ENCODE assay signal across 23 mouse cellular contexts in the genomic region with DNA sequence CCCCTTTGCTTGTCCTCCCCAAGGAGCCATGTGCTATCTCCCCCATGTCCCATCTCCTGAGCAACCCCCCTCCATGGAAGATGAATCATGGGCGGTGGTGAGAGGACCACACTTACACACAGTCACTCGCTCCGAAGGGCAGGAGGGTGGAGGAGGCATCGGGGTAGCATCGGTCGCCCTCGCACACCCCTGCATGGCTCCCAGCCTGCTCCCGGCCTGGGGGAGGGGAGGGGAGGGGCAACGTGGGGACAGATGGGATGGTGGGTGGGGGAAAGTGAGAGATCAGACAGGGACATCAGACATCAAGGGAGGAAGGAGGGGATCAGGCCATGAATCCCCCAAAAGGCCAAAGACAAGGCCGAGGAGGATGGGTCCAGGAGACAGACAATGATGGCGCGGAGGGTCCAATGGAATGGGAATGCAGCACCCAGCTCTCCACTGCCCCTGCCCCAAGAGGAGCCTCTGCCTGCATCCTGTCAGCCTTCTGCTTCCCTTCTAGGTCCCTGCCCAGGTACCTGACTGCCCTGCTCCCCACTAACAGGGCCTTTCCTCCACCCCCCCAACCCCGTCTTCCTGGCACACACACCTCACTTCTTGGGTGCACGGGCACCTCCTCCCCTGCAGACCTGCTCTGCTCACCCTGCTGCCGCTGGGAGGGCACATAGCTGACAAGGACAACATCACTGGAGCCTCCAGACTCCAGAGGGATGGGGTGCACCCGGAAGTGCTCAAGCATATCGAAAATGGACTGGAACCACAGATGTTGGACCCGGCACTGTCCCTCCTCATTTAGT. TPM values are rescaled to one million over a fixed set of nuclear protein-coding genes. Genes with fewer than 3 reads are reported as not detected.
A peak's percentile ranks its signal among the peaks of the same experiment; 100 is the strongest.
DNase-seq lines count a peak whose midpoint lies in the region; ATAC-seq and TF ChIP-seq lines count a peak whose summit lies in the region.
"Had no signal": no experiment of that assay in that cellular context is flagged by ENCODE, and none has a peak within 500 bp of the region (broad histone marks: within the 10 kb centered on the region; RNA-seq: fewer than 3 reads in every experiment).

No protein-coding gene starts in this region.

- H3K9ac ChIP-seq in neural tube, embryonic 14.5 days (replicated peaks; ENCODE audit: low read depth, low read length) = no peak overlapping the region
- no peak overlapping the region for H3K9ac ChIP-seq in kidney, embryonic 16.5 days (replicated peaks; ENCODE audit: low read length)
- H3K9ac ChIP-seq: embryonic facial prominence, embryonic 13.5 days; forebrain, embryonic 13.5 days; heart, embryonic 13.5 days; hindbrain, embryonic 12.5 days; hindbrain, embryonic 15.5 days had no signal

- no peak for DNase-seq in gastrocnemius, adult 2 months
- DNase-seq in gastrocnemius, adult 8-10 months (ENCODE audit: low spot score in 2 of 2) = no peak
- peak; percentile 91 for DNase-seq in heart, adult 11 months
- DNase-seq in heart, postnatal 25 days (ENCODE audit: low spot score) = no peak
- DNase-seq in neural tube, embryonic 10.5 days (ENCODE audit: extremely low spot score, low spot score) = no peak
- no peak for DNase-seq in left cerebral cortex, postnatal 14 days (ENCODE audit: low spot score in 2 of 2)
- DNase-seq: adrenal gland, adult 8-10 months; cerebellum, adult 11-12 months; cerebellum, adult 8-10 months had no signal

- ATAC-seq in neural tube, embryonic 14.5 days (ENCODE audit: low read depth) = no peak
- ATAC-seq in kidney, embryonic 16.5 days (ENCODE audit: low FRiP score, low TSS enrichment) = no peak
- ATAC-seq: activated CD4-positive, CD25-positive, alpha-beta regulatory T cell, adult 4 months; forebrain, embryonic 16.5 days; intestine, postnatal 0 days had no signal

- intact Hi-C loops in gastrocnemius, adult 2 months (cut with DNase I) = loop anchor here (10.0 kb wide), 1 partner anchor 327 kb away; a partner anchor contains a TSS
- intact Hi-C loops in heart, postnatal 25 days (cut with DNase I) = loop anchor here (5.0 kb wide), 1 partner anchor 71 kb away; a partner anchor contains a TSS
- intact Hi-C loops in left cerebral cortex, postnatal 14 days (cut with DNase I) = loop anchor here (5.0 kb wide), 1 partner anchor 71 kb away; a partner anchor contains a TSS

- H3K27ac ChIP-seq in gastrocnemius, adult 2 months = peak overlapping the region; percentile 99
- peak overlapping the region; percentile 16; the same call in 1 of the 2 replicates for H3K27ac ChIP-seq in neural tube, embryonic 14.5 days (ENCODE audit: low read depth, low read length)
- no peak overlapping the region for H3K27ac ChIP-seq in kidney, embryonic 16.5 days (ENCODE audit: low read length)
- H3K27ac ChIP-seq: embryonic facial prominence, embryonic 10.5 days; embryonic facial prominence, embryonic 13.5 days; forebrain, embryonic 13.5 days; heart, embryonic 13.5 days; hindbrain, embryonic 12.5 days; hindbrain, embryonic 15.5 days had no signal

- 91% methylated on average over 16 of the region's 18 CpGs for WGBS in neural tube, embryonic 14.5 days
- WGBS in kidney, embryonic 16.5 days = 90% methylated on average over 17 of the region's 18 CpGs

- peaks cover under 1% of the 10 kb centered on the region; the same call in 1 of the 2 replicates for H3K4me1 ChIP-seq in neural tube, embryonic 14.5 days (ENCODE audit: control insufficient read depth, insufficient read depth, low read length)
- peaks cover 15% of the 10 kb centered on the region for H3K4me1 ChIP-seq in kidney, embryonic 16.5 days (ENCODE audit: insufficient read depth, low read length)

- no peak overlapping the region for H3K4me2 ChIP-seq in neural tube, embryonic 14.5 days (ENCODE audit: low read depth, low read length)
- no peak overlapping the region for H3K4me2 ChIP-seq in kidney, embryonic 16.5 days (replicated peaks; ENCODE audit: low read depth, low read length)
- H3K4me2 ChIP-seq: embryonic facial prominence, embryonic 13.5 days; forebrain, embryonic 13.5 days; heart, embryonic 13.5 days; hindbrain, embryonic 12.5 days; hindbrain, embryonic 15.5 days had no signal

- H3K36me3 ChIP-seq in neural tube, embryonic 14.5 days (ENCODE audit: control insufficient read depth, insufficient read depth, low read length) = peaks cover 43% of the 10 kb centered on the region
- H3K36me3 ChIP-seq in kidney, embryonic 16.5 days (ENCODE audit: insufficient read depth, low read length) = peaks cover 53% of the 10 kb centered on the region

- TF ChIP-seq CTCF in gastrocnemius, adult 2 months (IDR thresholded peaks at IDR 0.05) = no peak

- peak overlapping the region; percentile 53 for H3K4me3 ChIP-seq in gastrocnemius, adult 2 months
- no peak overlapping the region for H3K4me3 ChIP-seq in neural tube, embryonic 14.5 days (ENCODE audit: low read depth, low read length)
- H3K4me3 ChIP-seq in kidney, embryonic 16.5 days (ENCODE audit: low read length) = no peak overlapping the region
- H3K4me3 ChIP-seq: embryonic facial prominence, embryonic 10.5 days; embryonic facial prominence, embryonic 13.5 days; erythroblast, embryonic 14.5 days; forebrain, embryonic 13.5 days; heart, embryonic 13.5 days; hindbrain, embryonic 12.5 days; hindbrain, embryonic 15.5 days had no signal

- no peaks in the 10 kb centered on the region for H3K27me3 ChIP-seq in neural tube, embryonic 14.5 days (ENCODE audit: control insufficient read depth, insufficient read depth, low read length)
- no peaks in the 10 kb centered on the region for H3K27me3 ChIP-seq in kidney, embryonic 16.5 days (ENCODE audit: insufficient read depth, low read length)
- H3K27me3 ChIP-seq: embryonic facial prominence, embryonic 13.5 days; forebrain, embryonic 13.5 days; hindbrain, embryonic 12.5 days; hindbrain, embryonic 15.5 days had no signal

- no peaks in the 10 kb centered on the region for H3K9me3 ChIP-seq in neural tube, embryonic 14.5 days (ENCODE audit: control insufficient read depth, low read length)
- no peaks in the 10 kb centered on the region for H3K9me3 ChIP-seq in kidney, embryonic 16.5 days (ENCODE audit: low read length)
- H3K9me3 ChIP-seq: embryonic facial prominence, embryonic 10.5 days; embryonic facial prominence, embryonic 13.5 days; forebrain, embryonic 13.5 days; heart, embryonic 13.5 days; hindbrain, embryonic 12.5 days; hindbrain, embryonic 15.5 days had no signal

RNA-seq across cellular contexts. Expression of a gene that starts 5.1 kb away (rescaled TPM):
- total RNA-seq in gastrocnemius, adult 2 months (2021) = over 10,000 TPM; 21,521 to 26,495 TPM
- over 10,000 TPM; 27,209 to 31,432 (median 30,252) TPM for total RNA-seq in gastrocnemius, adult 8-10 months (2022)
- 1 to 10 TPM in 1 of 2 experiments, under 1 TPM in 1; 0.88 to 1.2 TPM for total RNA-seq in heart, postnatal 25 days (2021)
- polyA plus RNA-seq in neural tube, embryonic 14.5 days (2014; fragmentation: Nextera tagmentation; extraction: Ambion mirVana) = 0.79 and 1.1 TPM in 2 replicates
- total RNA-seq in left cerebral cortex, postnatal 14 days (2021) = under 1 TPM in 1 of 2 experiments, not detected in 1; 0.21 TPM
- polyA plus RNA-seq in kidney, embryonic 16.5 days (2015; fragmentation: Nextera tagmentation; extraction: Ambion mirVana) = 7.1 and 7.8 TPM in 2 replicates
- total RNA-seq: adrenal gland, postnatal 25 days; granulocyte monocyte progenitor cell, adult 5-6 weeks had no signal
- polyA plus RNA-seq: erythroblast, embryonic 14.5 days had no signal

RNA-seq across cellular contexts. Expression of a gene that starts 7.2 kb away (rescaled TPM):
- total RNA-seq in gastrocnemius, adult 2 months (2021) = 10 to 100 TPM; 43.0 to 48.1 TPM
- 10 to 100 TPM; 45.9 to 57.4 (median 49.0) TPM for total RNA-seq in gastrocnemius, adult 8-10 months (2022)
- total RNA-seq in heart, postnatal 25 days (2021) = 10 to 100 TPM; 40.2 to 43.2 TPM
- polyA plus RNA-seq in neural tube, embryonic 14.5 days (2014; fragmentation: Nextera tagmentation; extraction: Ambion mirVana) = 59.5 and 61.1 TPM in 2 replicates
- 10 to 100 TPM; 68.4 to 75.0 TPM for total RNA-seq in left cerebral cortex, postnatal 14 days (2021)
- polyA plus RNA-seq in kidney, embryonic 16.5 days (2015; fragmentation: Nextera tagmentation; extraction: Ambion mirVana) = 62.5 and 66.5 TPM in 2 replicates

RNA-seq across cellular contexts. Expression of a gene that starts 19.1 kb away (rescaled TPM):
- total RNA-seq in gastrocnemius, adult 2 months (2021) = 100 to 1,000 TPM; 111 to 141 TPM
- total RNA-seq in gastrocnemius, adult 8-10 months (2022) = 100 to 1,000 TPM; 116 to 151 (median 137) TPM
- 100 to 1,000 TPM; 326 to 329 TPM for total RNA-seq in heart, postnatal 25 days (2021)
- 133 and 137 TPM in 2 replicates for polyA plus RNA-seq in neural tube, embryonic 14.5 days (2014; fragmentation: Nextera tagmentation; extraction: Ambion mirVana)
- total RNA-seq in left cerebral cortex, postnatal 14 days (2021) = 10 to 100 TPM; 81.4 to 87.8 TPM
- polyA plus RNA-seq in kidney, embryonic 16.5 days (2015; fragmentation: Nextera tagmentation; extraction: Ambion mirVana) = 177 and 196 TPM in 2 replicates

RNA-seq across cellular contexts. Expression of a gene that starts 35.2 kb away (rescaled TPM):
- total RNA-seq in gastrocnemius, adult 2 months (2021) = 10 to 100 TPM; 32.8 to 34.0 TPM
- 10 to 100 TPM; 25.4 to 32.4 (median 29.9) TPM for total RNA-seq in gastrocnemius, adult 8-10 months (2022)
- total RNA-seq in heart, postnatal 25 days (2021) = 10 to 100 TPM; 37.0 to 41.7 TPM
- 68.5 and 68.9 TPM in 2 replicates for polyA plus RNA-seq in neural tube, embryonic 14.5 days (2014; fragmentation: Nextera tagmentation; extraction: Ambion mirVana)
- 100 to 1,000 TPM; 116 to 119 TPM for total RNA-seq in left cerebral cortex, postnatal 14 days (2021)
- polyA plus RNA-seq in kidney, embryonic 16.5 days (2015; fragmentation: Nextera tagmentation; extraction: Ambion mirVana) = 41.5 and 47.9 TPM in 2 replicates

RNA-seq across cellular contexts. Expression of a gene that starts 39.5 kb away (rescaled TPM):
- 10 to 100 TPM; 14.0 to 14.9 TPM for total RNA-seq in gastrocnemius, adult 2 months (2021)
- total RNA-seq in gastrocnemius, adult 8-10 months (2022) = 10 to 100 TPM; 10.5 to 19.2 (median 15.1) TPM
- total RNA-seq in heart, postnatal 25 days (2021) = 1 to 10 TPM; 4.6 to 4.9 TPM
- polyA plus RNA-seq in neural tube, embryonic 14.5 days (2014; fragmentation: Nextera tagmentation; extraction: Ambion mirVana) = 19.8 and 22.3 TPM in 2 replicates
- total RNA-seq in left cerebral cortex, postnatal 14 days (2021) = 10 to 100 TPM; 11.4 to 12.6 TPM
- polyA plus RNA-seq in kidney, embryonic 16.5 days (2015; fragmentation: Nextera tagmentation; extraction: Ambion mirVana) = 36.2 and 39.0 TPM in 2 replicates

Comparison
In these comparisons a context has a peak if more than half of its experiments do, and no peak if none do; other contexts are left out.
1. RNA of a gene that starts 5.1 kb away (total RNA-seq): 27,209 to 31,432 TPM in gastrocnemius, adult 8-10 months and 21,521 to 26,495 TPM in gastrocnemius, adult 2 months; 0.88 to 1.2 TPM in heart, postnatal 25 days and 0.21 TPM in left cerebral cortex, postnatal 14 days; every median in the first group is over 1,000 times any median in the second.